12 mouse cellular contexts compared by ENCODE assay signal in genomic region chr5:101023784-101024183, GRCm38 (mm10).
DNase-seq lines count a peak whose midpoint lies in the region; ATAC-seq and TF ChIP-seq lines count a peak whose summit lies in the region.
"Had no signal": no experiment of that assay in that cellular context is flagged by ENCODE, and none has a peak within 500 bp of the region (broad histone marks: within the 10 kb centered on the region; RNA-seq: fewer than 3 reads in every experiment).

No protein-coding gene starts in this region.

- no peaks in the 10 kb centered on the region for H3K27me3 ChIP-seq in heart, embryonic 12.5 days (replicated peaks)
- peaks cover 5% of the 10 kb centered on the region; the same call in 1 of the 2 replicates for H3K27me3 ChIP-seq in kidney, embryonic 16.5 days (ENCODE audit: insufficient read depth, low read length)

- H3K4me2 ChIP-seq in heart, embryonic 12.5 days, result no peak overlapping the region
- no peak overlapping the region for H3K4me2 ChIP-seq in kidney, embryonic 16.5 days (replicated peaks; ENCODE audit: low read depth, low read length)
- H3K4me2 ChIP-seq: lung, embryonic 15.5 days; neural tube, embryonic 12.5 days had no signal

- ATAC-seq in heart, embryonic 12.5 days (ENCODE audit: insufficient number of reproducible peaks, low FRiP score), result no peak
- no peak for ATAC-seq in kidney, embryonic 16.5 days (ENCODE audit: low FRiP score, low TSS enrichment)

- H3K27ac ChIP-seq in gastrocnemius, adult 2 months, result no peak overlapping the region
- no peak overlapping the region for H3K27ac ChIP-seq in heart, embryonic 12.5 days (ENCODE audit: poor library complexity, severe bottlenecking)
- no peak overlapping the region for H3K27ac ChIP-seq in kidney, embryonic 16.5 days (ENCODE audit: low read length)
- H3K27ac ChIP-seq: lung, embryonic 15.5 days; neural tube, embryonic 12.5 days had no signal

- no peaks in the 10 kb centered on the region for H3K36me3 ChIP-seq in heart, embryonic 12.5 days
- H3K36me3 ChIP-seq in kidney, embryonic 16.5 days (ENCODE audit: insufficient read depth, low read length), result no peaks in the 10 kb centered on the region
- H3K36me3 ChIP-seq: lung, embryonic 15.5 days; neural tube, embryonic 12.5 days had no signal

- peaks cover 7% of the 10 kb centered on the region for H3K4me1 ChIP-seq in heart, embryonic 12.5 days (replicated peaks)
- no peaks in the 10 kb centered on the region; the same call in 1 of the 2 replicates for H3K4me1 ChIP-seq in kidney, embryonic 16.5 days (ENCODE audit: insufficient read depth, low read length)
- H3K4me1 ChIP-seq: lung, embryonic 15.5 days; neural tube, embryonic 12.5 days had no signal

- no peaks in the 10 kb centered on the region for H3K9me3 ChIP-seq in heart, embryonic 12.5 days (replicated peaks)
- no peaks in the 10 kb centered on the region for H3K9me3 ChIP-seq in kidney, embryonic 16.5 days (ENCODE audit: low read length)
- H3K9me3 ChIP-seq: lung, embryonic 15.5 days; neural tube, embryonic 12.5 days had no signal

- peak; percentile 13 for DNase-seq in gastrocnemius, postnatal 10 days
- DNase-seq in gastrocnemius, adult 2 months, result no peak
- DNase-seq in right cerebral cortex, postnatal 4 days, result peak; percentile 21
- no peak for DNase-seq in right cerebral cortex, postnatal 25 days
- peak; percentile 43 to 55 for DNase-seq in layer of hippocampus, postnatal 10 days (ENCODE audit: low spot score in 2 of 2)
- peak; percentile 41 for DNase-seq in telencephalon, adult 2 months (ENCODE audit: low read depth, low spot score)
- DNase-seq: cerebellum, adult 9-10 months; kidney, adult 18-20 months had no signal

- H3K9ac ChIP-seq in heart, embryonic 12.5 days, result no peak overlapping the region
- H3K9ac ChIP-seq in kidney, embryonic 16.5 days (replicated peaks; ENCODE audit: low read length), result no peak overlapping the region
- H3K9ac ChIP-seq: lung, embryonic 15.5 days; neural tube, embryonic 12.5 days had no signal

- WGBS in heart, embryonic 12.5 days, result 71% methylated on average over 8 of the region's 8 CpGs
- 80% methylated on average over 8 of the region's 8 CpGs for whole genome bisulfite sequencing in kidney, embryonic 16.5 days

- intact Hi-C loops in gastrocnemius, adult 2 months (cut with DNase I), result no loop called here

- no peak overlapping the region for H3K4me3 ChIP-seq in gastrocnemius, adult 2 months
- H3K4me3 ChIP-seq in heart, embryonic 12.5 days, result no peak overlapping the region
- no peak overlapping the region for H3K4me3 ChIP-seq in kidney, embryonic 16.5 days (ENCODE audit: low read length)
- H3K4me3 ChIP-seq: lung, embryonic 15.5 days; neural tube, embryonic 12.5 days had no signal

- no peak for TF ChIP-seq CTCF in gastrocnemius, adult 2 months (IDR thresholded peaks at IDR 0.05)

Comparison
In these comparisons a context has a peak if more than half of its experiments do, and no peak if none do; other contexts are left out.
1. DNase-seq: peak in gastrocnemius, postnatal 10 days (single experiment), right cerebral cortex, postnatal 4 days (single experiment), layer of hippocampus, postnatal 10 days (2 of 2) and telencephalon, adult 2 months (single experiment); none in gastrocnemius, adult 2 months (single experiment) and right cerebral cortex, postnatal 25 days (single experiment).